Mouse (Mus musculus): Measurements from ENCODE around the gene Psip1. TPM values are rescaled to one million over a fixed set of nuclear protein-coding genes. Genes with fewer than 3 reads are reported as not detected.
A peak's percentile ranks its signal among the peaks of the same experiment; 100 is the strongest.

The Psip1 gene
- polyA plus RNA-seq, 1 experiment from 2014 or later, result 75.4 TPM

DNA sequence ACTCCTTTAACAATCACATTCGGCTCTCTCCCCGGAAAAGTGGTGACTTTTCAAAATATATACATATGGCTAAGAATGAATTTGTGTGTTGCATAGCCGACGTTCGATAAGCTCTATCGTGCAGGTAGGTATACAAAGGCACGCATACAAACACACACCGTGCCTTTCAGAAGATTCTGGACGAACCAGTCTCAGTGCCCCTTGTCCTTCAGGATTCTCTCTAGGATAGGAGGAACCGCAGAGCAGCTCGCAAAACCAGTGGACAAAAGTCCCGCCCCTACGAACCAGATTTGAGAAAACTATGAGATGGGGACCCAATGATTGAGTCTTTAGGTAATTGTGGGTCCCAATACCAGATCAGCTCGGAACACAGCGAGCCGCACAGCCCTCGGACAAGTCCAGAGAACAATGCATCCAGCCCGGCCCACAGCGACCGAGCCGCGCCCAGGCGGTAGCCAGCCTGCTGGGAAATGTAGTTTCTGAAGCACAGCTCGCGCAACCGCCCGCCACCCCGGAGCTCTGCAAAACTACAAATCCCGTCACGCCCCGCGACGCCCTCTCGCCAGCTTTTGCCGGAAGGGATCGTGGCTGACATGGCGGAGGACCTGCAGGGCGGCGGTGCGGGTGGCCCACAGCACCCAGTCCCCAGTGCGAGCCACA is 69.0 kb downstream of the Psip1 start, which contains the start of gene Snapc3:
Gene Snapc3, plus strand, starts transcription at position 565 of the 660 bp plus-strand sequence.
- peak; percentile 99 for ATAC-seq (replicated peaks; ENCODE audit: insufficient number of reproducible peaks, insufficient read depth, low FRiP score, low read depth)

DNA sequence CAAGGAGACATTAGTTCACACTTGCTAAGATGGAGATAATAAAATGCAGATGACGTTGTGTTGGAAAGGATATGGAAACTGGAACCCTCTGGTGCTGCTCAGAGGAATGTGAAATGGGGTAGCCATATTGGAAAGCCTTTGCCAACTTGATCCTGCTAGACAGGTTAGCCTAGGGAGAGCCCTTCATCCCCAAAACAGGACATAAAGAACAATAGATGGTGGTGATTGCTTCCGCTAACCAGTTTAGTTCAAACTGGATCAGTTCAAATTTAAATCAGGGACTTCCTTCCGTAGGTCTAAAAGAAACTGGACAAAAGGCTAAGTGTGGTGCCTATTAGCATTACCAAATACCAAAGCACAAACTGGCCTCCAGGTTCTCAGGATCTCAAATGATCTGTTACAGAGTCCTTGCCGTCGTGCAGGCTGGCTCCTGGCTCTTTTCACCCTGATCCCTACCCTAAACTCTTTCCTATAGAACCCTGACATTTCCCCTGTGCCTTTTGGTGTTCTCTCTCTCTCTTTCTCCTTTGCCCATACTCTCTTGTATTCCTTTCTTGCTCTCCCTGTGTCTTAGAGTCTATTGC is 71.9 kb downstream of the Psip1 start:
- Histone ChIP-seq H3K27me3 (no peaks in the 10 kb centered on the region), H3K9me3 (replicated peaks) (no peaks in the 10 kb centered on the region), H3K4me1 (replicated peaks) (peaks cover 9% of the 10 kb centered on the region), H3K9ac (no peak overlapping the region), H3K4me2 (no peak overlapping the region), H3K4me3 (no peak overlapping the region), H3K27ac (no peak overlapping the region), H3K36me3 (no peaks in the 10 kb centered on the region)
- no peak for ATAC-seq (replicated peaks; ENCODE audit: insufficient number of reproducible peaks, insufficient read depth, low FRiP score, low read depth)
- 82% methylated on average over 5 of the region's 5 CpGs for WGBS

More for the DNA sequence above, 69.0 kb downstream of the Psip1 start, which contains the start of gene Snapc3:
- Histone ChIP-seq H3K9me3 (replicated peaks) (no peaks in the 10 kb centered on the region), H3K4me1 (replicated peaks) (peaks cover 9% of the 10 kb centered on the region), H3K36me3 (no peaks in the 10 kb centered on the region; the same call in 1 of the 2 replicates), H3K9ac (peak within 1 kb of the TSS; percentile 83), H3K27me3 (no peaks in the 10 kb centered on the region), H3K27ac (peak within 1 kb of the TSS; percentile 79), H3K4me3 (peak within 1 kb of the TSS; percentile 86), H3K4me2 (peak within 1 kb of the TSS; percentile 62)
- WGBS, result under 1% methylated on average over 41 of the region's 41 CpGs

DNA sequence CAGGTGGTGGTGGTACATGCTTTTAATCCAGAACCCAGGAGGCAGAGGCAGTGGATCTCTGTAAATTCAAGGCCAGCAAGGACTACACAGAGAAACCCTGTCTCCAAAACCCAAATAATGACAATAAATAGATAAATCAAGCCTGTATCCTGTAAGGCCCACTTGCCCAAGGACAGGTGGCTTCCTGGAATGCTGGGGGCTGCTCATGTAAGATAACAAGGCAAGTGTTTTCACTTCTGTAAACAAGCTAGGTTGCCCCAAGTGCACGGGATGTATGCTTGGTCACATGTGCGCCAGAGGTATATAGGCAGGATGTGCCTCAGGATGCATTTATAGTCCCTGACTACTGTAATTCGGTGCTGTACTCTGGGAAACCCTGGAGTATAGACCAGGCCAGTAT is 74.2 kb downstream of the Psip1 start:
- ATAC-seq (replicated peaks; ENCODE audit: insufficient number of reproducible peaks, insufficient read depth, low FRiP score, low read depth), result no peak
- H3K9ac ChIP-seq, result no peak overlapping the region
- H3K27me3 ChIP-seq, result no peaks in the 10 kb centered on the region
- no peaks in the 10 kb centered on the region for H3K36me3 ChIP-seq
- no peak overlapping the region for H3K4me3 ChIP-seq
- H3K27ac ChIP-seq, result no peak overlapping the region
- peaks cover 11% of the 10 kb centered on the region; the same call in 1 of the 2 replicates for H3K9me3 ChIP-seq (replicated peaks)
- H3K4me2 ChIP-seq, result no peak overlapping the region
- H3K4me1 ChIP-seq (replicated peaks), result 0 out of 2 replicates have a peak, but pooled peaks cover 2% of the 10 kb centered on the region
- 68% methylated on average over 3 of the region's 3 CpGs for WGBS

DNA sequence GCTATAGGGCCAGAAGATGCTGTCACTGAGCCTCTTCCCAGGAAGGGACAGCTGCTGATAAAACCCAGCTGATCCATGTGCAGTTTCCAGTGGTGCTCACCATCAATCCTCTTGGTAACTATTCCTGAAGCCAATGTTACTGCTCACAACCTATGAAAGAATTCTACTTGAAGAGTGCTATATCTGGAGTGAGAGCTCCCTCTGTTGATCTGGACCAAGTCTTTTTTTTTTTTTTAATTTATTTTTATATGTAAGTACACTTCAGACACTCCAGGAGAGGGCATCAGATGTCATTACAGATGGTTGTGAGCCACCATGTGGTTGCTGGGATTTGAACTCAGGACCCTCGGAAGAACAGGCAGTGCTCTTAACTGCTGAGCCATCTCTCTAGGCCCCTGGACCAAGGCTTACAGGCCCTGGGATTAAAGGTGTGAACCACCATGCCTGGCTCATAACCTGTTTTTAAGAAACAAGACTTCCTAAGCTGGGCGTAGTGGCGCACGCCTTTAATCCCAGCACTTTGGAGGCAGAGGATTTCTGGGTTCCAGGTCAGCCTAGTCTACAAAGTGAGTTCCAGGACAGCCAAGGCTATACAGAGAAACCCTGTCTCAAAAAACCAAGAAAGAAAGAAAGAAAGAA is 76.3 kb downstream of the Psip1 start:
- Histone ChIP-seq H3K36me3 (no peaks in the 10 kb centered on the region), H3K4me2 (no peak overlapping the region), H3K4me3 (no peak overlapping the region), H3K4me1 (replicated peaks) (no peaks in the 10 kb centered on the region), H3K9me3 (replicated peaks) (peaks cover 11% of the 10 kb centered on the region; the same call in 1 of the 2 replicates), H3K27me3 (no peaks in the 10 kb centered on the region), H3K27ac (no peak overlapping the region), H3K9ac (no peak overlapping the region)
- no peak for ATAC-seq (replicated peaks; ENCODE audit: insufficient number of reproducible peaks, insufficient read depth, low FRiP score, low read depth)
- WGBS, result 87% methylated on average over 4 of the region's 4 CpGs

DNA sequence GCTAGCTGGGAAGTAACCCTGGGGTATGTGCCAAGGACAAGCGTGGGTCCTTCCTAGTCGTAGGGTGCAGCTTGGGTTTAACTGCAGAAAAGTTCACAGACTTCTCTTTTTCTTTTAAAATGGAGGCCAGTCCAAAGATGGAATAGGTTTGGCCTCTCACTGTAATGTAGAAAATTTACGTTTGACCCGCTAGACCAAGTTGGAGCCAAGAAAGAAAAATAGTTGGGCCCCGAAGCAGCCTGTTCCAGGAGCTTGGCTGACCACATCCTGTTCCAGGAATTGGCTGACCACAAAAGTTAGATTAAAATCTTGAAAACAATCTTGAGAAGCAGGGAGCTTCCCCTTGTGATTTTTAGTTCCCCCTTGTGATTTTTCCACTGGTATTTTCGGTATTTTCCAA is 78.6 kb downstream of the Psip1 start:
- H3K4me3 ChIP-seq, result no peak overlapping the region
- H3K27ac ChIP-seq, result no peak overlapping the region
- peaks cover 11% of the 10 kb centered on the region for H3K9me3 ChIP-seq (replicated peaks)
- ATAC-seq (replicated peaks; ENCODE audit: insufficient number of reproducible peaks, insufficient read depth, low FRiP score, low read depth), result no peak
- no peak overlapping the region for H3K9ac ChIP-seq
- no peaks in the 10 kb centered on the region for H3K4me1 ChIP-seq (replicated peaks)
- no peaks in the 10 kb centered on the region for H3K27me3 ChIP-seq
- H3K36me3 ChIP-seq, result no peaks in the 10 kb centered on the region
- WGBS, result 75% methylated on average over 6 of the region's 6 CpGs
- no peak overlapping the region for H3K4me2 ChIP-seq

Other genes with a start within 250 kb of the Psip1 start
- 1.8 and 2.0 TPM in 2 replicates for gene Ttc39b, start 162.2 kb downstream of the Psip1 start, polyA plus RNA-seq (2015; fragmentation: Nextera tagmentation; extraction: Ambion mirVana)
- 27.1 and 28.0 TPM in 2 replicates for gene Snapc3, start 68.7 kb downstream of the Psip1 start, polyA plus RNA-seq (2015; fragmentation: Nextera tagmentation; extraction: Ambion mirVana)
- 3.3 and 3.6 TPM in 2 replicates for gene Ccdc171, start 39.1 kb upstream of the Psip1 start, polyA plus RNA-seq (2015; fragmentation: Nextera tagmentation; extraction: Ambion mirVana)

Measured in heart, embryonic 15.5 days (tissue).